Mouse (Mus musculus): ENCODE measurements around the gene 5730522E02Rik. TPM values are rescaled to one million over a fixed set of nuclear protein-coding genes. Genes with fewer than 3 reads are reported as not detected.

Gene 5730522E02Rik
- polyA plus RNA-seq, 1 experiment from 2014 or later, result 2.6 TPM

GRCm38 (mm10) chr11:26086679-26087078 is 123.9 kb downstream of the 5730522E02Rik start:
- Histone ChIP-seq H3K36me3 (ENCODE audit: control insufficient read depth, insufficient read depth, low read length) (no peaks in the 10 kb centered on the region), H3K4me3 (ENCODE audit: low read depth, low read length) (no peak overlapping the region), H3K4me2 (ENCODE audit: low read depth, low read length) (no peak overlapping the region), H3K27ac (replicated peaks; ENCODE audit: low read depth, low read length) (no peak overlapping the region), H3K4me1 (ENCODE audit: control insufficient read depth, insufficient read depth, low read length) (no peaks in the 10 kb centered on the region), H3K9ac (ENCODE audit: low read depth, low read length) (no peak overlapping the region), H3K9me3 (ENCODE audit: control insufficient read depth, low read length) (no peaks in the 10 kb centered on the region), H3K27me3 (replicated peaks; ENCODE audit: control insufficient read depth, insufficient read depth, low read length) (no peaks in the 10 kb centered on the region)
- ATAC-seq (ENCODE audit: low read depth), result no peak
- DNase-seq (ENCODE audit: low spot score), result no peak
- 75% methylated on average over 7 of the region's 7 CpGs for WGBS

- Histone ChIP-seq H3K4me1 (ENCODE audit: control insufficient read depth, insufficient read depth, low read length) (no peaks in the 10 kb centered on the region), H3K27ac (replicated peaks; ENCODE audit: low read depth, low read length) (no peak overlapping the region), H3K36me3 (ENCODE audit: control insufficient read depth, insufficient read depth, low read length) (no peaks in the 10 kb centered on the region), H3K9ac (ENCODE audit: low read depth, low read length) (no peak overlapping the region), H3K4me3 (ENCODE audit: low read depth, low read length) (no peak overlapping the region), H3K4me2 (ENCODE audit: low read depth, low read length) (no peak overlapping the region), H3K9me3 (ENCODE audit: control insufficient read depth, low read length) (no peaks in the 10 kb centered on the region), H3K27me3 (replicated peaks; ENCODE audit: control insufficient read depth, insufficient read depth, low read length) (no peaks in the 10 kb centered on the region)
- ATAC-seq (ENCODE audit: low read depth) (no peak), DNase-seq (ENCODE audit: low spot score) (peak; percentile 18)
- 47% methylated on average over 6 of the region's 6 CpGs for WGBS
Observed at GRCm38 (mm10) chr11:26085380-26086035, 125.1 kb downstream of the 5730522E02Rik start.

GRCm38 (mm10) chr11:26076335-26076734 is 134.2 kb downstream of the 5730522E02Rik start:
- no peak overlapping the region for H3K4me2 ChIP-seq (ENCODE audit: low read depth, low read length)
- H3K4me1 ChIP-seq (ENCODE audit: control insufficient read depth, insufficient read depth, low read length), result no peaks in the 10 kb centered on the region
- 48% methylated on average over 2 of the region's 2 CpGs for WGBS
- no peaks in the 10 kb centered on the region for H3K27me3 ChIP-seq (replicated peaks; ENCODE audit: control insufficient read depth, insufficient read depth, low read length)
- no peaks in the 10 kb centered on the region for H3K9me3 ChIP-seq (ENCODE audit: control insufficient read depth, low read length)
- no peak overlapping the region for H3K4me3 ChIP-seq (ENCODE audit: low read depth, low read length)
- ATAC-seq (ENCODE audit: low read depth) (no peak), DNase-seq (ENCODE audit: low spot score) (no peak)
- no peak overlapping the region for H3K27ac ChIP-seq (replicated peaks; ENCODE audit: low read depth, low read length)
- H3K9ac ChIP-seq (ENCODE audit: low read depth, low read length), result no peak overlapping the region
- H3K36me3 ChIP-seq (ENCODE audit: control insufficient read depth, insufficient read depth, low read length), result no peaks in the 10 kb centered on the region

GRCm38 (mm10) chr11:26075536-26075935 is 135.0 kb downstream of the 5730522E02Rik start:
- ATAC-seq (ENCODE audit: low read depth), result no peak
- H3K27ac ChIP-seq (replicated peaks; ENCODE audit: low read depth, low read length), result no peak overlapping the region
- H3K27me3 ChIP-seq (replicated peaks; ENCODE audit: control insufficient read depth, insufficient read depth, low read length), result no peaks in the 10 kb centered on the region
- no peaks in the 10 kb centered on the region for H3K9me3 ChIP-seq (ENCODE audit: control insufficient read depth, low read length)
- no peaks in the 10 kb centered on the region for H3K36me3 ChIP-seq (ENCODE audit: control insufficient read depth, insufficient read depth, low read length)
- no peak overlapping the region for H3K4me3 ChIP-seq (ENCODE audit: low read depth, low read length)
- H3K4me1 ChIP-seq (ENCODE audit: control insufficient read depth, insufficient read depth, low read length), result no peaks in the 10 kb centered on the region
- 74% methylated on average over 6 of the region's 6 CpGs for WGBS
- DNase-seq (ENCODE audit: low spot score), result no peak
- no peak overlapping the region for H3K9ac ChIP-seq (ENCODE audit: low read depth, low read length)
- no peak overlapping the region for H3K4me2 ChIP-seq (ENCODE audit: low read depth, low read length)

GRCm38 (mm10) chr11:26073638-26074294 is 136.8 kb downstream of the 5730522E02Rik start:
- WGBS, result 42% methylated on average over 8 of the region's 8 CpGs

GRCm38 (mm10) chr11:26072101-26072500 is 138.5 kb downstream of the 5730522E02Rik start:
- no peak overlapping the region for H3K9ac ChIP-seq (ENCODE audit: low read depth, low read length)
- H3K36me3 ChIP-seq (ENCODE audit: control insufficient read depth, insufficient read depth, low read length), result no peaks in the 10 kb centered on the region
- H3K9me3 ChIP-seq (ENCODE audit: control insufficient read depth, low read length), result no peaks in the 10 kb centered on the region
- H3K27me3 ChIP-seq (replicated peaks; ENCODE audit: control insufficient read depth, insufficient read depth, low read length), result no peaks in the 10 kb centered on the region
- 54% methylated on average over 4 of the region's 4 CpGs for WGBS
- H3K4me1 ChIP-seq (ENCODE audit: control insufficient read depth, insufficient read depth, low read length), result no peaks in the 10 kb centered on the region
- ATAC-seq (ENCODE audit: low read depth), result no peak
- peak; percentile 8 for DNase-seq (ENCODE audit: low spot score)
- no peak overlapping the region for H3K4me3 ChIP-seq (ENCODE audit: low read depth, low read length)
- H3K27ac ChIP-seq (replicated peaks; ENCODE audit: low read depth, low read length), result no peak overlapping the region
- no peak overlapping the region for H3K4me2 ChIP-seq (ENCODE audit: low read depth, low read length)

More at GRCm38 (mm10) chr11:26073638-26074294, 136.8 kb downstream of the 5730522E02Rik start:
- Histone ChIP-seq H3K27ac (replicated peaks; ENCODE audit: low read depth, low read length) (no peak overlapping the region), H3K4me2 (ENCODE audit: low read depth, low read length) (no peak overlapping the region), H3K9ac (ENCODE audit: low read depth, low read length) (no peak overlapping the region), H3K9me3 (ENCODE audit: control insufficient read depth, low read length) (no peaks in the 10 kb centered on the region), H3K4me1 (ENCODE audit: control insufficient read depth, insufficient read depth, low read length) (no peaks in the 10 kb centered on the region), H3K36me3 (ENCODE audit: control insufficient read depth, insufficient read depth, low read length) (no peaks in the 10 kb centered on the region), H3K4me3 (ENCODE audit: low read depth, low read length) (no peak overlapping the region), H3K27me3 (replicated peaks; ENCODE audit: control insufficient read depth, insufficient read depth, low read length) (no peaks in the 10 kb centered on the region)
- DNase-seq (ENCODE audit: low spot score), result peak; percentile 83
- ATAC-seq (ENCODE audit: low read depth), result peak; percentile 87

- no peak for ATAC-seq (ENCODE audit: low read depth)
- DNase-seq (ENCODE audit: low spot score), result no peak
Observed at GRCm38 (mm10) chr11:26063252-26063651, 147.3 kb downstream of the 5730522E02Rik start.

GRCm38 (mm10) chr11:26061471-26062137 is 149.0 kb downstream of the 5730522E02Rik start:
- no peak for DNase-seq (ENCODE audit: low spot score)
- Histone ChIP-seq H3K9me3 (ENCODE audit: control insufficient read depth, low read length) (no peaks in the 10 kb centered on the region), H3K4me3 (ENCODE audit: low read depth, low read length) (no peak overlapping the region)

More at GRCm38 (mm10) chr11:26063252-26063651, 147.3 kb downstream of the 5730522E02Rik start:
- Histone ChIP-seq H3K36me3 (ENCODE audit: control insufficient read depth, insufficient read depth, low read length) (no peaks in the 10 kb centered on the region), H3K4me3 (ENCODE audit: low read depth, low read length) (no peak overlapping the region), H3K27me3 (replicated peaks; ENCODE audit: control insufficient read depth, insufficient read depth, low read length) (no peaks in the 10 kb centered on the region), H3K4me2 (ENCODE audit: low read depth, low read length) (no peak overlapping the region), H3K4me1 (ENCODE audit: control insufficient read depth, insufficient read depth, low read length) (no peaks in the 10 kb centered on the region), H3K9ac (ENCODE audit: low read depth, low read length) (no peak overlapping the region), H3K27ac (replicated peaks; ENCODE audit: low read depth, low read length) (no peak overlapping the region), H3K9me3 (ENCODE audit: control insufficient read depth, low read length) (no peaks in the 10 kb centered on the region)
- WGBS, result 35% methylated on average over 2 of the region's 2 CpGs

More at GRCm38 (mm10) chr11:26061471-26062137, 149.0 kb downstream of the 5730522E02Rik start:
- no peak overlapping the region for H3K27ac ChIP-seq (replicated peaks; ENCODE audit: low read depth, low read length)
- no peak overlapping the region for H3K4me2 ChIP-seq (ENCODE audit: low read depth, low read length)
- H3K36me3 ChIP-seq (ENCODE audit: control insufficient read depth, insufficient read depth, low read length), result no peaks in the 10 kb centered on the region
- no peaks in the 10 kb centered on the region for H3K27me3 ChIP-seq (replicated peaks; ENCODE audit: control insufficient read depth, insufficient read depth, low read length)
- H3K9ac ChIP-seq (ENCODE audit: low read depth, low read length), result no peak overlapping the region
- no peak for ATAC-seq (ENCODE audit: low read depth)
- H3K4me1 ChIP-seq (ENCODE audit: control insufficient read depth, insufficient read depth, low read length), result no peaks in the 10 kb centered on the region
- WGBS, result 68% methylated on average over 8 of the region's 8 CpGs

Data from embryonic facial prominence, embryonic 14.5 days (tissue).